Mouse (Mus musculus): ENCODE results near the gene Trim67.

Gene Trim67

GRCm38 (mm10) chr8:124795781-124796488 lies 3.0 kb downstream of the Trim67 start:
- DNase-seq, result no peak

GRCm38 (mm10) chr8:124800542-124800941 lies 7.7 kb downstream of the Trim67 start:
- no peak for DNase-seq

GRCm38 (mm10) chr8:124803824-124804702 lies 11.2 kb downstream of the Trim67 start:
- no peak for DNase-seq

- DNase-seq, result no peak
These were observed 13.1 kb downstream of the Trim67 start for GRCm38 (mm10) chr8:124805990-124806389.

- no peak for DNase-seq
These were observed 16.5 kb downstream of the Trim67 start for GRCm38 (mm10) chr8:124809419-124809818.

GRCm38 (mm10) chr8:124810056-124810610 lies 17.2 kb downstream of the Trim67 start:
- DNase-seq, result no peak

- no peak for DNase-seq
These were observed 17.9 kb downstream of the Trim67 start for GRCm38 (mm10) chr8:124810689-124811394.

- no peak for DNase-seq
These were observed 20.4 kb downstream of the Trim67 start for GRCm38 (mm10) chr8:124813326-124813725.

- no peak for DNase-seq
These were observed 23.0 kb downstream of the Trim67 start for GRCm38 (mm10) chr8:124815870-124816269.

- DNase-seq, result no peak
These were observed 24.0 kb downstream of the Trim67 start for GRCm38 (mm10) chr8:124816866-124817265.

GRCm38 (mm10) chr8:124817361-124817760 lies 24.5 kb downstream of the Trim67 start:
- no peak for DNase-seq

GRCm38 (mm10) chr8:124819612-124820115 lies 26.8 kb downstream of the Trim67 start:
- DNase-seq, result no peak

GRCm38 (mm10) chr8:124820125-124820524 lies 27.2 kb downstream of the Trim67 start:
- DNase-seq, result no peak

- no peak for DNase-seq
These were observed 30.6 kb downstream of the Trim67 start for GRCm38 (mm10) chr8:124823497-124823896.

- DNase-seq, result no peak
These were observed 33.8 kb downstream of the Trim67 start for GRCm38 (mm10) chr8:124826658-124827057.

- peak; percentile 44 for DNase-seq
These were observed 34.5 kb downstream of the Trim67 start for GRCm38 (mm10) chr8:124827387-124827786.

- no peak for DNase-seq
These were observed 35.8 kb downstream of the Trim67 start for GRCm38 (mm10) chr8:124828561-124829240.

GRCm38 (mm10) chr8:124830050-124830449 lies 37.2 kb downstream of the Trim67 start:
- DNase-seq, result no peak

- no peak for DNase-seq
These were observed 38.6 kb downstream of the Trim67 start for GRCm38 (mm10) chr8:124831531-124831930.

- DNase-seq, result no peak
These were observed 39.0 kb downstream of the Trim67 start for GRCm38 (mm10) chr8:124831941-124832340.

- DNase-seq, result no peak
These were observed 40.7 kb downstream of the Trim67 start for GRCm38 (mm10) chr8:124833430-124834205.
